Mouse (Mus musculus) liver, embryonic 14.5 days (tissue): ENCODE data around the gene Rab34. TPM values are rescaled to one million over a fixed set of nuclear protein-coding genes. Genes with fewer than 3 reads are reported as not detected.

Experiments used
- ATAC-seq: fragments of 200-750 bp; cut with Nextera tagmentation; 2 replicates; pipeline ENCODE4 v1.8.0; 2017; ENCODE audit warnings: moderate number of reproducible peaks, mild to moderate bottlenecking, moderate library complexity; ENCODE audit not compliant: insufficient read depth
- DNase-seq, 3 experiments: peaks; one replicate each; pipeline ENCODE4 v3.0.0-alpha.2; 2012 to 2013; ENCODE audit warnings: low read depth in 3 of 3, low spot score in 3 of 3
- H3K27ac ChIP-seq: fragments of 300-500 bp; sonication (generic); 2 replicates; pipeline ENCODE4 v1.5.1; 2014; ENCODE audit warnings: moderate library complexity, mild to moderate bottlenecking, control low read depth, inconsistent platforms
- H3K27me3 ChIP-seq: fragments of 300-500 bp; sonication (generic); 2 replicates; pipeline ENCODE4 v1.6.1; 2014; ENCODE audit warnings: mild to moderate bottlenecking, low read length, moderate library complexity; ENCODE audit not compliant: control insufficient read depth, insufficient read depth
- H3K36me3 ChIP-seq: fragments of 300-500 bp; sonication (generic); replicated peaks from 2 replicates; pipeline ENCODE4 v1.6.1; 2014; ENCODE audit warnings: low read depth; ENCODE audit not compliant: control insufficient read depth, insufficient read depth
- H3K4me1 ChIP-seq, 2 experiments: fragments of 200-500 bp in 1 of 2; fragments of 300-500 bp in 1 of 2; sonication (generic) in 1 of 2; replicated peaks; 2 replicates each; pipeline ENCODE4 v1.6.1; 2012 to 2014; ENCODE audit warnings: antibody characterized with exemption in 1 of 2, inconsistent platforms in 1 of 2, low read length in 1 of 2; ENCODE audit not compliant: control insufficient read depth in 2 of 2, insufficient read depth in 2 of 2
- H3K4me2 ChIP-seq: fragments of 300-500 bp; sonication (generic); 2 replicates; pipeline ENCODE4 v1.6.1; 2014; ENCODE audit warnings: low read depth, mild to moderate bottlenecking, control low read depth, moderate library complexity
- H3K4me3 ChIP-seq, 2 experiments: fragments of 200-500 bp in 1 of 2; fragments of 300-500 bp in 1 of 2; sonication (generic) in 1 of 2; 2 replicates each; pipeline ENCODE4 v1.5.1; 2012 to 2014; ENCODE audit warnings: low read depth in 2 of 2, low read length in 2 of 2, mild to moderate bottlenecking in 2 of 2, control low read depth in 1 of 2, inconsistent platforms in 1 of 2, moderate library complexity in 1 of 2; ENCODE audit not compliant: insufficient read depth in 1 of 2
- H3K9ac ChIP-seq: fragments of 300-500 bp; sonication (generic); replicated peaks from 2 replicates; pipeline ENCODE4 v1.6.1; 2014; ENCODE audit warnings: mild to moderate bottlenecking, control low read depth, moderate library complexity
- H3K9me3 ChIP-seq: fragments of 300-500 bp; sonication (generic); 2 replicates; pipeline ENCODE4 v1.6.1; 2016; ENCODE audit warnings: low read length, mixed read lengths; ENCODE audit not compliant: control insufficient read depth
- CTCF ChIP-seq: IDR thresholded peaks from 2 replicates; pipeline ENCODE4 v1.5.1; 2016; ENCODE audit warnings: antibody characterized with exemption, low read depth, control low read depth
- EP300 ChIP-seq: IDR thresholded peaks from 2 replicates; pipeline ENCODE4 v1.6.1; 2016; ENCODE audit warnings: antibody characterized with exemption, low read depth
- WGBS: fragments of 180-500 bp; shearing (Covaris S2); extraction: QIAGEN DNeasy Blood & Tissue Kit; methylation state at CpG from one replicate; pipeline ENCODE4 v1.1.7; 2014; ENCODE audit not compliant: insufficient replicate concordance; 5-methylcytosine and 5-hydroxymethylcytosine counted together
- polyA plus RNA-seq, 2 experiments: library from polyadenylated mRNA; depleted of rRNA in 1 of 2; stranded (reverse) in 1 of 2; unstranded in 1 of 2; fragments of >200 nt; fragmentation: Nextera tagmentation in 1 of 2; extraction: Ambion mirVana in 1 of 2; gene quantifications; 2 replicates each; pipeline versions ENCODE4 v1.2.1 to v1.2.3; 2012 to 2014

The Rab34 gene
- polyA plus RNA-seq (2012; rRNA removed) = 7.1 and 7.7 TPM in 2 replicates
- 11.3 and 12.4 TPM in 2 replicates for polyA plus RNA-seq (2014; fragmentation: Nextera tagmentation; extraction: Ambion mirVana)

GRCm38 (mm10) chr11:78188331-78189233 lies at the start of gene Rab34:
Gene Rab34, plus strand, starts transcription at chr11:78188430.
- Histone ChIP-seq H3K4me2 (peak within 1 kb of the TSS; percentile 51), H3K4me1 (peaks cover 0 to 4% of the 10 kb centered on the region in 2 experiments; a peak in 2 of 4 replicates), H3K4me3 (peak within 1 kb of the TSS; percentile 45 to 50), H3K27me3 (peaks cover 49% of the 10 kb centered on the region), H3K27ac (no peak within 1 kb of the TSS), H3K9ac (peak within 1 kb of the TSS; percentile 3; the same call in 1 of the 2 replicates), H3K36me3 (no peaks in the 10 kb centered on the region), H3K9me3 (no peaks in the 10 kb centered on the region)
- ATAC-seq (peak; percentile 5; the same call in 1 of the 2 replicates), DNase-seq (no peak)
- WGBS = 3% methylated on average over 79 of the region's 80 CpGs
- TF ChIP-seq EP300 = no peak
- TF ChIP-seq CTCF = 0 out of 2 replicates have a peak, but pooled peaks have one; percentile 1

DNA sequence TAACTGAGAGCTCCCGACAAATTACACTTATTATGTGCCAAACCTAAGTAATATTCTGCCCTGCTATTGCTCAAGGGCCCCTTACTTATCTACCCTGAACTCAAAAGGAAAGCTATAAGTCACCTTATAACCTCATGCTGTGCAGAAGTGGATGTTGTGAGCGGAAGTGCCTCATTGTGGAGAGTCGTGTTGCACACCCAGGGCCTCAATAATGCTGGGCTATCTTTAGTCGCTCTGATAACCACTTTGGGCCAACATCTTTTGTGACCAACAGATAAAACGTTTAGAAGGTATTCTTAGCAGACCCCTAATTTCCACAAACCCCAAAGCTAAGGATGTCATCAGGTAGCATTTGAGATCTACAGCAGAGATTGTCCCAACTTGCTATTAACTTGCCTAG lies 47.6 kb upstream of the Rab34 start:
- 20% methylated on average over 5 of the region's 5 CpGs for WGBS
- no peaks in the 10 kb centered on the region for H3K27me3 ChIP-seq
- peak overlapping the region; percentile 25 for H3K27ac ChIP-seq
- H3K4me2 ChIP-seq = peak overlapping the region; percentile 24; the same call in 1 of the 2 replicates
- H3K9me3 ChIP-seq = no peaks in the 10 kb centered on the region
- ATAC-seq (peak; percentile 31; the same call in 1 of the 2 replicates), DNase-seq (no peak)
- no peak overlapping the region for H3K4me3 ChIP-seq
- H3K4me1 ChIP-seq = peaks cover 15 to 27% of the 10 kb centered on the region in 2 experiments
- no peaks in the 10 kb centered on the region; the same call in 1 of the 2 replicates for H3K36me3 ChIP-seq
- TF ChIP-seq EP300 = peak; percentile 33; the same call in 1 of the 2 replicates
- no peak for TF ChIP-seq CTCF
- peak overlapping the region; percentile 9; the same call in 1 of the 2 replicates for H3K9ac ChIP-seq

- no peak for DNase-seq
- H3K9me3 ChIP-seq = no peaks in the 10 kb centered on the region
- WGBS = 89% methylated on average over 2 of the region's 2 CpGs
Observed at GRCm38 (mm10) chr11:78143520-78143919, 44.7 kb upstream of the Rab34 start.

GRCm38 (mm10) chr11:78146168-78146567 lies 42.1 kb upstream of the Rab34 start:
- Histone ChIP-seq H3K9me3 (no peaks in the 10 kb centered on the region), H3K4me1 (peaks cover 2 to 6% of the 10 kb centered on the region in 2 experiments; a peak in 3 of 4 replicates), H3K36me3 (no peaks in the 10 kb centered on the region; the same call in 1 of the 2 replicates), H3K4me2 (no peak overlapping the region), H3K4me3 (no peak overlapping the region), H3K27ac (no peak overlapping the region), H3K27me3 (no peaks in the 10 kb centered on the region), H3K9ac (no peak overlapping the region)
- TF ChIP-seq CTCF (peak; percentile 57), EP300 (no peak)
- ATAC-seq (no peak), DNase-seq (no peak)
- WGBS = 79% methylated on average over 5 of the region's 5 CpGs

More at GRCm38 (mm10) chr11:78143520-78143919, 44.7 kb upstream of the Rab34 start:
- no peak overlapping the region for H3K4me3 ChIP-seq
- no peaks in the 10 kb centered on the region; the same call in 1 of the 2 replicates for H3K36me3 ChIP-seq
- H3K4me2 ChIP-seq = no peak overlapping the region
- H3K27me3 ChIP-seq = no peaks in the 10 kb centered on the region
- no peak overlapping the region for H3K9ac ChIP-seq
- H3K4me1 ChIP-seq = peaks cover 15 to 18% of the 10 kb centered on the region in 2 experiments
- TF ChIP-seq EP300 (no peak), CTCF (no peak)
- ATAC-seq = no peak
- no peak overlapping the region for H3K27ac ChIP-seq
